Mouse (Mus musculus) kidney, adult 2 months (tissue): ENCODE measurements around the gene Ctnna3.

ENCODE experiments used
- CTCF ChIP-seq: fragments of 200-500 bp; conservative IDR thresholded peaks from 2 replicates; pipeline ENCODE4 v1.5.1; 2011; ENCODE audit warnings: low read depth, mild to moderate bottlenecking, control low read depth, low read length, moderate library complexity, mixed read lengths; ENCODE audit not compliant: insufficient read depth, insufficient read length
- POLR2A ChIP-seq: fragments of 200-500 bp; IDR thresholded peaks from one replicate; pipeline ENCODE4 v1.6.1; 2011; ENCODE audit warnings: low read depth, low read length, control low read depth

DNA sequence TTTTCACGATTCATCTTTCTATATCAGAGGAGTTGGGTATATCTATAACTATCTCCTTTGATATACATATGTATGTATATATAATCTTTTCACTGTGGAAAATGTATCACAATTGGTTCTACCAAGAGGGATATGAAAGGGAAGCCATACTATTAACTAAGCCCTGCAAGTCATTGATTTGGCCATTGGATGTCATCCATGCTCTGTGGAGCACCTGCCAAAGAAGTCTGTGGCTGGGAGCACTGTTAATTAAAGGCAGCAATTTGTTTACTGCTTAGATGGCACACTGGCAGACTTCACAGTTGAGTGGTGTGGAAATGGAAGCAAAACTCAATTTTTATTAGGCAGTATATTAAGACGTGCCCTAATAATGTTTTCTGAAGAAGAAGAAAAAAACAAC is 1592.8 kb downstream of the Ctnna3 start:
- peak; percentile 34; the same call in 1 of the 2 replicates for TF ChIP-seq CTCF
- TF ChIP-seq POLR2A: no peak
